Mouse (Mus musculus) MEL (cell line): ENCODE data around the gene Ifitm10. TPM values are rescaled to one million over a fixed set of nuclear protein-coding genes. Genes with fewer than 3 reads are reported as not detected.

ENCODE experiments used
- DNase-seq: peaks from one replicate; pipeline ENCODE4 v3.0.0; 2011; ENCODE audit warnings: low read depth, low spot score
- H3K27ac ChIP-seq: 2 replicates; pipeline ENCODE4 v1.5.1; 2012; ENCODE audit warnings: low read depth, mild to moderate bottlenecking, control low read depth, low read length, moderate library complexity; ENCODE audit not compliant: control insufficient read depth
- H3K27me3 ChIP-seq, 2 experiments: fragments of 150-350 bp in 1 of 2; sonication (generic) in 1 of 2; 2 replicates each; pipeline ENCODE4 v1.6.1; 2012; ENCODE audit warnings: low read length in 2 of 2, mild to moderate bottlenecking in 2 of 2, improper control_type of control experiment in 1 of 2, moderate library complexity in 1 of 2; ENCODE audit not compliant: insufficient read depth in 2 of 2, control insufficient read depth in 1 of 2
- H3K36me3 ChIP-seq, 2 experiments: 2 replicates each; pipeline ENCODE4 v1.6.1; 2012 to 2014; ENCODE audit warnings: low read length in 2 of 2, improper control_type of control experiment in 1 of 2, inconsistent platforms in 1 of 2, mild to moderate bottlenecking in 1 of 2; ENCODE audit not compliant: insufficient read depth in 2 of 2, control insufficient read depth in 1 of 2
- H3K4me1 ChIP-seq, 2 experiments: fragments of 150-350 bp in 1 of 2; sonication (generic) in 1 of 2; 2 replicates each; pipeline ENCODE4 v1.6.1; 2012; ENCODE audit warnings: low read length in 2 of 2, improper control_type of control experiment in 1 of 2, mild to moderate bottlenecking in 1 of 2; ENCODE audit not compliant: insufficient read depth in 2 of 2, control insufficient read depth in 1 of 2
- H3K4me3 ChIP-seq, 2 experiments: fragments of 150-350 bp in 1 of 2; sonication (generic) in 1 of 2; 2 replicates each; pipeline ENCODE4 v1.5.1; 2012; ENCODE audit warnings: low read depth in 2 of 2, low read length in 2 of 2, mild to moderate bottlenecking in 2 of 2, moderate library complexity in 2 of 2, control low read depth in 1 of 2, improper control_type of control experiment in 1 of 2; ENCODE audit not compliant: control insufficient read depth in 1 of 2, insufficient read depth in 1 of 2
- H3K79me2 ChIP-seq: 2 replicates; pipeline ENCODE4 v1.6.1; 2012; ENCODE audit warnings: mild to moderate bottlenecking, low read length, moderate library complexity; ENCODE audit not compliant: control insufficient read depth, poor library complexity, insufficient read depth
- H3K9ac ChIP-seq: 2 replicates; pipeline ENCODE4 v1.6.1; 2012; ENCODE audit warnings: low read depth, mild to moderate bottlenecking, control low read depth, low read length, moderate library complexity; ENCODE audit not compliant: control insufficient read depth, poor library complexity, severe bottlenecking
- H3K9me3 ChIP-seq: fragments of 150-350 bp; sonication (generic); replicated peaks from 2 replicates; pipeline ENCODE4 v1.6.1; 2012; ENCODE audit warnings: mild to moderate bottlenecking, low read length, improper control_type of control experiment, moderate library complexity; ENCODE audit not compliant: insufficient read depth
- CHD1 ChIP-seq: IDR thresholded peaks from 2 replicates; pipeline ENCODE4 v1.6.1; 2012; ENCODE audit warnings: low read depth, mild to moderate bottlenecking, inconsistent platforms, low read length, improper control_type of control experiment
- CHD2 ChIP-seq: IDR thresholded peaks from 2 replicates; pipeline ENCODE4 v1.6.1; 2011; ENCODE audit warnings: low read length, improper control_type of control experiment
- E2F4 ChIP-seq: IDR thresholded peaks from 2 replicates; pipeline ENCODE4 v1.6.1; 2011; ENCODE audit warnings: low read depth, low read length, improper control_type of control experiment, borderline replicate concordance
- EP300 ChIP-seq, 2 experiments: IDR thresholded peaks; 2 replicates each; pipeline ENCODE4 v1.6.1; 2011; ENCODE audit warnings: improper control_type of control experiment in 2 of 2, low read length in 2 of 2, low read depth in 1 of 2, mild to moderate bottlenecking in 1 of 2
- ETS1 ChIP-seq: IDR thresholded peaks from 2 replicates; pipeline ENCODE4 v1.6.1; 2012; ENCODE audit warnings: low read depth, mild to moderate bottlenecking, inconsistent platforms, low read length, improper control_type of control experiment, moderate library complexity
- GABPA ChIP-seq: IDR thresholded peaks from 2 replicates; pipeline ENCODE4 v1.6.1; 2012; ENCODE audit warnings: low read depth, mild to moderate bottlenecking, inconsistent platforms, low read length, improper control_type of control experiment, moderate library complexity
- JUND ChIP-seq: IDR thresholded peaks from 2 replicates; pipeline ENCODE4 v1.6.1; 2011; ENCODE audit warnings: low read depth, mild to moderate bottlenecking, improper control_type of control experiment, low read length
- MAFK ChIP-seq: IDR thresholded peaks from 2 replicates; pipeline ENCODE4 v1.6.1; 2011; ENCODE audit warnings: low read depth, mild to moderate bottlenecking, low read length, improper control_type of control experiment, borderline replicate concordance
- MAX ChIP-seq: IDR thresholded peaks from 2 replicates; pipeline ENCODE4 v1.6.1; 2011; ENCODE audit warnings: low read length, improper control_type of control experiment
- MEF2A ChIP-seq: IDR thresholded peaks from 2 replicates; pipeline ENCODE4 v1.6.1; 2014; ENCODE audit warnings: low read depth, mild to moderate bottlenecking, inconsistent platforms, low read length, improper control_type of control experiment; ENCODE audit not compliant: poor library complexity, insufficient replicate concordance, severe bottlenecking; ENCODE audit errors: extremely low read depth
- MYC ChIP-seq: IDR thresholded peaks from 2 replicates; pipeline ENCODE4 v1.6.1; 2011; ENCODE audit warnings: low read depth, mild to moderate bottlenecking, low read length, improper control_type of control experiment, moderate library complexity
- POLR2AphosphoS5 ChIP-seq: IDR thresholded peaks from 2 replicates; pipeline ENCODE4 v1.6.1; 2012; ENCODE audit warnings: low read depth, borderline replicate concordance, mild to moderate bottlenecking, inconsistent platforms, low read length, moderate library complexity, mixed read lengths
- RAD21 ChIP-seq: IDR thresholded peaks from 2 replicates; pipeline ENCODE4 v1.6.1; 2011; ENCODE audit warnings: mild to moderate bottlenecking, low read depth, low read length, improper control_type of control experiment
- SMC3 ChIP-seq: IDR thresholded peaks from 2 replicates; pipeline ENCODE4 v1.6.1; 2011; ENCODE audit warnings: low read depth, low read length, improper control_type of control experiment
- TAL1 ChIP-seq: IDR thresholded peaks from 2 replicates; pipeline ENCODE4 v1.6.1; 2012; ENCODE audit warnings: mild to moderate bottlenecking, inconsistent platforms, low read length, moderate library complexity, mixed read lengths
- TCF12 ChIP-seq: IDR thresholded peaks from 2 replicates; pipeline ENCODE4 v1.6.1; 2014; ENCODE audit warnings: low read depth, mild to moderate bottlenecking, inconsistent platforms, low read length, improper control_type of control experiment, moderate library complexity
- USF2 ChIP-seq, 2 experiments: IDR thresholded peaks; 2 replicates each; pipeline ENCODE4 v1.6.1; 2011 to 2012; ENCODE audit warnings: improper control_type of control experiment in 2 of 2, low read length in 2 of 2, borderline replicate concordance in 1 of 2, inconsistent platforms in 1 of 2, low read depth in 1 of 2, mild to moderate bottlenecking in 1 of 2; ENCODE audit not compliant: insufficient read depth in 1 of 2
- ZC3H11A ChIP-seq: IDR thresholded peaks from 2 replicates; pipeline ENCODE4 v1.6.1; 2012; ENCODE audit warnings: low read depth, mild to moderate bottlenecking, inconsistent platforms, low read length, improper control_type of control experiment
- polyA plus RNA-seq, 2 experiments: library from polyadenylated mRNA; stranded (reverse) in 1 of 2; unstranded in 1 of 2; fragments of >175 nt in 1 of 2; fragments of >200 nt in 1 of 2; gene quantifications; 2 replicates each; pipeline versions ENCODE4 v1.2.1 to v1.2.4; 2012; ENCODE audit warnings: low replicate concordance in 2 of 2, low read depth in 1 of 2; ENCODE audit not compliant: insufficient read length in 2 of 2, insufficient read depth in 1 of 2, missing spikeins in 1 of 2
- total RNA-seq: library from RNA; depleted of rRNA; stranded (reverse); fragments of 300-350 nt; gene quantifications from 2 replicates; pipeline ENCODE4 v1.2.3, GENCODE M21; 2012

The Ifitm10 gene
- total and polyA plus RNA-seq, 3 experiments: 0.21 TPM; not detected in 2

DNA sequence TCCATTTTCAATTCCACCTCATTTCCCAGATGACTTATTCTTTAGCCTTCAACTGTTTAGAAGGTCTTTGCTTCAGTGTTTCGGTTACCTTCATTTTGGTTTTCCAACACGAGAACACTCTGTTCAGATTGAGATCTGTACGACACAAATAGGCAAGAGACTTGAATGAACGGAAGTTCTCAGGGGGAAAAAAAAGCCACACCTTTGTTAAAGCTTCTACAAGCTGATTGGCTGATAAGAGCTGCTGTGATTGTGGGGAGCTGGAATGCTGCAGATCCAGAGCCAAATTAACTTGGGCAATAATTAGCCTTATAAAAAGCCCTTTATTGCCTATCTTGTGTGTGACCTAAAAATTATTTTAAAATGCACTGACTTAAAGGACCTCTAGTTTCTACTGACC lies 41.8 kb upstream of the Ifitm10 start:
- no peak for TF ChIP-seq E2F4
- no peak for TF ChIP-seq ZC3H11A
- TF ChIP-seq JUND: no peak
- no peak for TF ChIP-seq ETS1
- TF ChIP-seq GABPA: no peak
- no peak for TF ChIP-seq USF2 (IDR thresholded peaks at IDR 0.05; ENCODE audit: borderline replicate concordance in 1 of 2, insufficient read depth in 1 of 2, low read depth in 1 of 2, low read length in 2 of 2)
- no peak for TF ChIP-seq TCF12
- TF ChIP-seq MYC: no peak
- no peak for TF ChIP-seq EP300 (IDR thresholded peaks at IDR 0.05; ENCODE audit: low read depth in 1 of 2, low read length in 2 of 2)
- no peak for TF ChIP-seq RAD21
- no peak for TF ChIP-seq MAX
- TF ChIP-seq TAL1: no peak
- no peak for TF ChIP-seq MEF2A
- no peak for TF ChIP-seq CHD1
- no peak for TF ChIP-seq CHD2
- no peak for TF ChIP-seq SMC3
- H3K4me3 ChIP-seq: no peak overlapping the region
- DNase-seq: no peak

DNA sequence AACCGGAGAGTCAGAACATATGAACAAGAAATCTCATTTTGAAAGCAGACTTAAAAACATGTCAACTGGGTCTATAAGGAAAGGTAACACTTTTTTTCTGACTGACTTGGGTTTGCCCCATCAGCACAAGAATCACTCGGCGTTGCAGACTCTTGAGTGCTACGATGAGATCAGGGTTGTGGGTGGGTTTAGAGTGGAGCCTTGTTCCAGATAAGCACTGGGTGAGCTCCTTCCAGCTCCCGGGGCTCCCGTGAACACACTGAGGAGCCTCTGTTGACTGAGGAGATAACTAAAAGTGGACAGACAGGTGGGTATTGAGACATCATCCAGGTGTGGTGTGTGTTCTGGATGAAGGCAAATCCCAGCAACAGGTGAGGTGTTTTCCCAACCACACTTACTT lies 39.7 kb upstream of the Ifitm10 start:
- Histone ChIP-seq H3K9me3 (no peaks in the 10 kb centered on the region), H3K4me3 (no peak overlapping the region), H3K9ac (no peak overlapping the region), H3K27ac (no peak overlapping the region), H3K4me1 (peaks cover 0 to 12% of the 10 kb centered on the region in 2 experiments; a peak in 1 of 4 replicates), H3K27me3 (no peaks in the 10 kb centered on the region), H3K36me3 (peaks cover 0 to 2% of the 10 kb centered on the region in 2 experiments; a peak in 1 of 4 replicates), H3K79me2 (no peaks in the 10 kb centered on the region)
- DNase-seq: no peak
- no peak for TF ChIP-seq POLR2AphosphoS5
- no peak for TF ChIP-seq MAFK
- TF ChIP-seq SMC3: no peak
- TF ChIP-seq, all 39 proteins: peak for 0

More for the DNA sequence above, 41.8 kb upstream of the Ifitm10 start:
- no peak overlapping the region for H3K9ac ChIP-seq
- H3K27me3 ChIP-seq: no peaks in the 10 kb centered on the region
- no peaks in the 10 kb centered on the region for H3K9me3 ChIP-seq
- no peaks in the 10 kb centered on the region for H3K79me2 ChIP-seq
- H3K36me3 ChIP-seq: peaks cover 0 to 8% of the 10 kb centered on the region in 2 experiments; a peak in 2 of 4 replicates
- H3K27ac ChIP-seq: no peak overlapping the region
- peaks cover 6 to 21% of the 10 kb centered on the region in 2 experiments; a peak in 3 of 4 replicates for H3K4me1 ChIP-seq
